Mouse (Mus musculus): ENCODE measurements around the gene Ptpa.
"Not testable (repeated sequence)": the region's sequence is repeated elsewhere in the genome, so short reads cannot be mapped to it uniquely, and the experiment has no call there.

The Ptpa gene

GRCm38 (mm10) chr2:30402351-30402826 is 13.4 kb upstream of the Ptpa start:
- DNase-seq (ENCODE audit: low read depth, low spot score): no peak

GRCm38 (mm10) chr2:30402843-30403242 is 13.0 kb upstream of the Ptpa start:
- DNase-seq (ENCODE audit: low read depth, low spot score): no peak

GRCm38 (mm10) chr2:30403870-30404269 is 12.0 kb upstream of the Ptpa start:
- no peak for DNase-seq (ENCODE audit: low read depth, low spot score)

- DNase-seq (ENCODE audit: low read depth, low spot score): no peak
Observed at GRCm38 (mm10) chr2:30407221-30407620, 8.6 kb upstream of the Ptpa start.

- DNase-seq (ENCODE audit: low read depth, low spot score): no peak
Observed at GRCm38 (mm10) chr2:30407778-30408177, 8.1 kb upstream of the Ptpa start.

- no peak for DNase-seq (ENCODE audit: low read depth, low spot score)
Observed at GRCm38 (mm10) chr2:30408452-30409100, 7.3 kb upstream of the Ptpa start.

GRCm38 (mm10) chr2:30409454-30410176 is 6.2 kb upstream of the Ptpa start:
- DNase-seq (ENCODE audit: low read depth, low spot score): no peak

GRCm38 (mm10) chr2:30413038-30413973 is 2.5 kb upstream of the Ptpa start:
- no peak for DNase-seq (ENCODE audit: low read depth, low spot score)

GRCm38 (mm10) chr2:30414101-30414500 is 1.7 kb upstream of the Ptpa start:
- no peak for DNase-seq (ENCODE audit: low read depth, low spot score)

GRCm38 (mm10) chr2:30414681-30415080 is 1.2 kb upstream of the Ptpa start:
- DNase-seq (ENCODE audit: low read depth, low spot score): no peak

- peak; percentile 85 for DNase-seq (ENCODE audit: low read depth, low spot score)
Observed at GRCm38 (mm10) chr2:30415157-30415935, 493 bp upstream of the Ptpa start, which contains the start of gene Crat. Crat (minus strand) TSS chr2:30415813.

- no peak for DNase-seq (ENCODE audit: low read depth, low spot score)
Observed at GRCm38 (mm10) chr2:30416649-30416965, 768 bp downstream of the Ptpa start.

GRCm38 (mm10) chr2:30417154-30417553 is 1.3 kb downstream of the Ptpa start:
- DNase-seq (ENCODE audit: low read depth, low spot score): not testable (repeated sequence)

GRCm38 (mm10) chr2:30417595-30418165 is 1.8 kb downstream of the Ptpa start:
- DNase-seq (ENCODE audit: low read depth, low spot score): no peak

GRCm38 (mm10) chr2:30418259-30418658 is 2.4 kb downstream of the Ptpa start:
- no peak for DNase-seq (ENCODE audit: low read depth, low spot score)

- peak; percentile 34 for DNase-seq (ENCODE audit: low read depth, low spot score)
Observed at GRCm38 (mm10) chr2:30419112-30419511, 3.3 kb downstream of the Ptpa start.

- DNase-seq (ENCODE audit: low read depth, low spot score): no peak
Observed at GRCm38 (mm10) chr2:30421432-30421831, 5.6 kb downstream of the Ptpa start.

- no peak for DNase-seq (ENCODE audit: low read depth, low spot score)
Observed at GRCm38 (mm10) chr2:30429156-30429555, 13.3 kb downstream of the Ptpa start.

- peak; percentile 86 for DNase-seq (ENCODE audit: low read depth, low spot score)
Observed at GRCm38 (mm10) chr2:30435326-30436155, 19.7 kb downstream of the Ptpa start.

GRCm38 (mm10) chr2:30436156-30436545 is 20.3 kb downstream of the Ptpa start:
- DNase-seq (ENCODE audit: low read depth, low spot score): no peak

Measured in mesoderm, embryonic 11.5 days (tissue).